Mouse (Mus musculus) myocyte (in vitro differentiated cells): ENCODE results near the gene Zfp692. TPM values are rescaled to one million over a fixed set of nuclear protein-coding genes. Genes with fewer than 3 reads are reported as not detected.

Source experiments
- H3K27me3 ChIP-seq: one replicate; pipeline ENCODE4 v1.6.1; 2011; ENCODE audit not compliant: control insufficient read depth, insufficient read depth, insufficient read length
- H3K36me3 ChIP-seq: one replicate; pipeline ENCODE4 v1.6.1; 2011; ENCODE audit not compliant: control insufficient read depth, insufficient read depth
- H3K4me2 ChIP-seq: one replicate; pipeline ENCODE4 v1.6.1; 2011; ENCODE audit warnings: low read depth, control low read depth
- H3K4me3 ChIP-seq: one replicate; pipeline ENCODE4 v1.5.1; 2011; ENCODE audit warnings: mild to moderate bottlenecking, control low read depth, moderate library complexity
- H3K79me2 ChIP-seq: one replicate; pipeline ENCODE4 v1.6.1; 2011; ENCODE audit not compliant: control insufficient read depth, insufficient read depth
- H3ac ChIP-seq: one replicate; pipeline ENCODE4 v1.6.1; 2011; ENCODE audit not compliant: control insufficient read depth, insufficient read length
- CEBPB ChIP-seq: IDR thresholded peaks from 2 replicates; pipeline ENCODE4 v1.6.1; 2011; ENCODE audit warnings: mild to moderate bottlenecking, moderate library complexity; ENCODE audit not compliant: poor library complexity, insufficient read depth, severe bottlenecking
- E2F4 ChIP-seq: IDR thresholded peaks from one replicate; pipeline ENCODE4 v1.6.1; 2011; ENCODE audit warnings: mild to moderate bottlenecking, control low read depth, moderate library complexity; ENCODE audit not compliant: insufficient read depth
- MAX ChIP-seq: IDR thresholded peaks from one replicate; pipeline ENCODE4 v1.6.1; 2011; ENCODE audit warnings: low read depth, mild to moderate bottlenecking, control low read depth
- MYOD1 ChIP-seq, 3 experiments: IDR thresholded peaks; one replicate each; pipeline ENCODE4 v1.6.1; 2011; ENCODE audit warnings: control low read depth in 2 of 3, low read depth in 2 of 3, mild to moderate bottlenecking in 2 of 3, moderate library complexity in 1 of 3; ENCODE audit not compliant: insufficient read length in 2 of 3, control insufficient read depth in 1 of 3
- MYOG ChIP-seq, 3 experiments: IDR thresholded peaks; one replicate each; pipeline ENCODE4 v1.6.1; 2011; ENCODE audit warnings: control low read depth in 2 of 3, low read depth in 2 of 3, mild to moderate bottlenecking in 2 of 3; ENCODE audit not compliant: insufficient read length in 2 of 3, control insufficient read depth in 1 of 3, insufficient read depth in 1 of 3
- POLR2A ChIP-seq: IDR thresholded peaks from one replicate; pipeline ENCODE4 v1.6.1; 2011; ENCODE audit warnings: low read depth, mild to moderate bottlenecking, control low read depth, moderate library complexity; ENCODE audit not compliant: insufficient read length
- POLR2AphosphoS2 ChIP-seq: IDR thresholded peaks from one replicate; pipeline ENCODE4 v1.6.1; 2011; ENCODE audit warnings: low read depth, control low read depth; ENCODE audit not compliant: insufficient read length
- REST ChIP-seq: IDR thresholded peaks from one replicate; pipeline ENCODE4 v1.6.1; 2011; ENCODE audit warnings: mild to moderate bottlenecking, control low read depth, moderate library complexity; ENCODE audit not compliant: insufficient read depth, insufficient read length
- SRF ChIP-seq: IDR thresholded peaks from one replicate; pipeline ENCODE4 v1.6.1; 2011; ENCODE audit warnings: low read depth; ENCODE audit not compliant: control insufficient read depth, insufficient read length
- TCF12 ChIP-seq: IDR thresholded peaks from one replicate; pipeline ENCODE4 v1.6.1; 2011; ENCODE audit warnings: mild to moderate bottlenecking, control low read depth; ENCODE audit not compliant: poor library complexity, insufficient read depth, severe bottlenecking
- TCF3 ChIP-seq: IDR thresholded peaks from one replicate; pipeline ENCODE4 v1.6.1; 2011; ENCODE audit warnings: low read depth, control low read depth; ENCODE audit not compliant: insufficient read length
- USF1 ChIP-seq: IDR thresholded peaks from one replicate; pipeline ENCODE4 v1.6.1; 2011; ENCODE audit warnings: low read depth, mild to moderate bottlenecking, control low read depth, moderate library complexity
- polyA plus RNA-seq: library from polyadenylated mRNA; unstranded; fragments of >200 nt; fragmentation: generic; extraction: Trizol; gene quantifications from one replicate; pipeline ENCODE4 v1.2.1, GENCODE M21; 2012; ENCODE audit warnings: missing spikeins

Gene Zfp692
- polyA plus RNA-seq, 1 experiment: 6.0 TPM

GRCm38 (mm10) chr11:58323570-58324340 lies 16.9 kb downstream of the Zfp692 start:
- H3K4me2 ChIP-seq: peak overlapping the region; percentile 85
- no peaks in the 10 kb centered on the region for H3K27me3 ChIP-seq
- H3K79me2 ChIP-seq: peaks cover 25% of the 10 kb centered on the region
- H3ac ChIP-seq: peak overlapping the region; percentile 60
- peaks cover 31% of the 10 kb centered on the region for H3K36me3 ChIP-seq
- TF ChIP-seq POLR2AphosphoS2 (peak; percentile 13), USF1 (no peak), MAX (no peak), E2F4 (no peak)
- H3K4me3 ChIP-seq: peak overlapping the region; percentile 43

GRCm38 (mm10) chr11:58324614-58325229 lies 17.9 kb downstream of the Zfp692 start:
- Histone ChIP-seq H3K4me2 (no peak overlapping the region), H3K79me2 (peaks cover 35% of the 10 kb centered on the region), H3K4me3 (no peak overlapping the region), H3K27me3 (no peaks in the 10 kb centered on the region), H3ac (no peak overlapping the region), H3K36me3 (peaks cover 24% of the 10 kb centered on the region)
- TF ChIP-seq MYOG (IDR thresholded peaks at IDR 0.05; ENCODE audit: control insufficient read depth in 1 of 3, insufficient read depth in 1 of 3, insufficient read length in 2 of 3, low read depth in 2 of 3): no peak
- no peak for TF ChIP-seq MAX
- no peak for TF ChIP-seq USF1
- TF ChIP-seq CEBPB: no peak
- no peak for TF ChIP-seq TCF12
- no peak for TF ChIP-seq SRF
- no peak for TF ChIP-seq E2F4
- no peak for TF ChIP-seq TCF3
- no peak for TF ChIP-seq MYOD1 (IDR thresholded peaks at IDR 0.05; ENCODE audit: control insufficient read depth in 1 of 3, insufficient read length in 2 of 3, low read depth in 2 of 3)

- Histone ChIP-seq H3K36me3 (peaks cover 16% of the 10 kb centered on the region), H3K79me2 (peaks cover 48% of the 10 kb centered on the region), H3K4me2 (no peak overlapping the region), H3ac (no peak overlapping the region), H3K27me3 (no peaks in the 10 kb centered on the region), H3K4me3 (no peak overlapping the region)
- TF ChIP-seq REST (no peak), MYOD1 (IDR thresholded peaks at IDR 0.05; ENCODE audit: control insufficient read depth in 1 of 3, insufficient read length in 2 of 3, low read depth in 2 of 3) (no peak), CEBPB (no peak), TCF12 (no peak), E2F4 (no peak)
Measured at GRCm38 (mm10) chr11:58326781-58327180, 19.9 kb downstream of the Zfp692 start.

- Histone ChIP-seq H3K4me3 (peak overlapping the region; percentile 97), H3K36me3 (peaks cover 16% of the 10 kb centered on the region), H3K79me2 (peaks cover 66% of the 10 kb centered on the region), H3K27me3 (no peaks in the 10 kb centered on the region), H3K4me2 (peak overlapping the region; percentile 82), H3ac (peak overlapping the region; percentile 30)
- TF ChIP-seq CEBPB (no peak), POLR2A (no peak), E2F4 (no peak), MYOD1 (IDR thresholded peaks at IDR 0.05; ENCODE audit: control insufficient read depth in 1 of 3, insufficient read length in 2 of 3, low read depth in 2 of 3) (no peak)
Measured at GRCm38 (mm10) chr11:58329906-58330275, 23.0 kb downstream of the Zfp692 start.

- Histone ChIP-seq H3K79me2 (peaks cover 66% of the 10 kb centered on the region), H3K4me2 (peak within 1 kb of the TSS; percentile 92), H3K27me3 (no peaks in the 10 kb centered on the region), H3K4me3 (peak within 1 kb of the TSS; percentile 97), H3ac (peak within 1 kb of the TSS; percentile 30), H3K36me3 (peaks cover 16% of the 10 kb centered on the region)
- TF ChIP-seq CEBPB (peak; percentile 84), TCF3 (no peak), POLR2A (peak; percentile 44)
Measured at GRCm38 (mm10) chr11:58330276-58331148, 23.6 kb downstream of the Zfp692 start, which contains the start of the genes Zfp672 and Sh3bp5l. Gene Zfp672, minus strand, starts transcription at chr11:58330339. Gene Sh3bp5l, plus strand, starts transcription at chr11:58330724.
